Mouse (Mus musculus) embryonic fibroblast, embryonic 13.5 days (primary cell): ENCODE data around the gene Trrap.

Source experiments
- CTCF ChIP-seq: IDR thresholded peaks from 2 replicates; pipeline ENCODE4 v1.5.1; 2011; ENCODE audit warnings: mild to moderate bottlenecking, control low read depth, low read length, moderate library complexity, borderline replicate concordance; ENCODE audit not compliant: insufficient read depth
- POLR2A ChIP-seq: IDR thresholded peaks from 2 replicates; pipeline ENCODE4 v1.6.1; 2011; ENCODE audit warnings: low read depth, mild to moderate bottlenecking, control low read depth, low read length, moderate library complexity

- no peak for TF ChIP-seq CTCF
- TF ChIP-seq POLR2A, result no peak
Measured at GRCm38 (mm10) chr5:144897881-144898280, 130.3 kb downstream of the Trrap start.
